34 mouse cellular contexts compared by ENCODE assay signal in the genomic region with DNA sequence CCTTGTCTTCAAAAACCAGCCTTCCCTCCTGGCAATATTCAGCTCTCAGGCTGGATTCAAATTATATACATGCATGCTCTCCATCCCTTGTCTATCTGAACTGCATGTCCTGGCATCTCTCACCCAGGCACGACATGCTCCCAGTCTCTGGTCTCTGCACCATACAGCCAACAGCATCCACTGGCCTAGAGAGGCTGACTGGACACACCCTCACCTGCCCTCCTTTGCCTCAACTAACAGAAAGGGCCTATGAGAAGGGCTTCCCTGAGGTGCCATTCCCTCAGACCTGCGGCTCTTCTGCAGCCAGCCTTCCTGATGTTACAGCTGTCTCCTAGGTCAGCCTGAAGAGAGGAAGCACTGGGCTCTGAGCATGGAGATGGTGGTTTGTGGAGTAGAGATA.
"Had no signal": no experiment of that assay in that cellular context is flagged by ENCODE, and none has a peak within 500 bp of the region (broad histone marks: within the 10 kb centered on the region; RNA-seq: fewer than 3 reads in every experiment).

No protein-coding gene starts in this region.

- H3K36me3 ChIP-seq: hindbrain, embryonic 13.5 days; hindbrain, embryonic 15.5 days had no signal

- H3K4me3 ChIP-seq: heart, embryonic 10.5 days; heart, embryonic 12.5 days; heart, embryonic 13.5 days; heart, embryonic 15.5 days; hindbrain, embryonic 10.5 days; hindbrain, embryonic 12.5 days; hindbrain, embryonic 13.5 days; hindbrain, embryonic 15.5 days; intestine, embryonic 15.5 days; kidney, embryonic 15.5 days; layer of hippocampus, adult 2 months had no signal

- H3K9ac ChIP-seq: heart, embryonic 12.5 days; heart, embryonic 13.5 days; heart, embryonic 15.5 days; hindbrain, embryonic 12.5 days; hindbrain, embryonic 13.5 days; hindbrain, embryonic 14.5 days; hindbrain, embryonic 15.5 days; intestine, embryonic 15.5 days; kidney, embryonic 15.5 days had no signal

- ATAC-seq: hindbrain, embryonic 16.5 days; hindbrain, postnatal 0 days; inflammation-experienced regulatory T-cells, adult 6 months; intestine, embryonic 15.5 days; intestine, embryonic 16.5 days; intestine, postnatal 0 days had no signal

- H3K27me3 ChIP-seq: heart, embryonic 15.5 days; hindbrain, embryonic 12.5 days; hindbrain, embryonic 13.5 days; hindbrain, embryonic 15.5 days; intestine, embryonic 15.5 days; kidney, embryonic 15.5 days had no signal

- H3K9me3 ChIP-seq: heart, embryonic 10.5 days; heart, embryonic 12.5 days; heart, embryonic 13.5 days; heart, embryonic 15.5 days; hindbrain, embryonic 10.5 days; hindbrain, embryonic 12.5 days; hindbrain, embryonic 13.5 days; hindbrain, embryonic 15.5 days; intestine, embryonic 15.5 days; kidney, embryonic 15.5 days had no signal

- DNase-seq: heart, postnatal 10 days; heart, postnatal 14 days; heart, postnatal 36 days; kidney, adult 11 months; kidney, adult 18-20 months; kidney, adult 2 months; kidney, adult 8-10 months; kidney, adult 9 months; kidney, postnatal 10 days; kidney, postnatal 14 days; kidney, postnatal 25 days; kidney, postnatal 36 days; kidney, postnatal 4 days; layer of hippocampus, adult 9-11 months; layer of hippocampus, postnatal 36 days had no signal

- H3K4me2 ChIP-seq: heart, embryonic 11.5 days; heart, embryonic 12.5 days; heart, embryonic 13.5 days; heart, embryonic 15.5 days; hindbrain, embryonic 12.5 days; hindbrain, embryonic 13.5 days; hindbrain, embryonic 14.5 days; hindbrain, embryonic 15.5 days; intestine, embryonic 15.5 days; kidney, embryonic 15.5 days had no signal

- H3K27ac ChIP-seq: heart, embryonic 10.5 days; heart, embryonic 13.5 days; heart, embryonic 15.5 days; hindbrain, embryonic 10.5 days; hindbrain, embryonic 12.5 days; hindbrain, embryonic 13.5 days; hindbrain, embryonic 14.5 days; hindbrain, embryonic 15.5 days; hindbrain, postnatal 0 days; intestine, embryonic 15.5 days; kidney, embryonic 15.5 days; kidney, postnatal 0 days; layer of hippocampus, adult 2 months had no signal
